28 mouse cellular contexts compared by ENCODE assay signal in genomic region chr2:167568112-167568511, GRCm38 (mm10). TPM values are rescaled to one million over a fixed set of nuclear protein-coding genes. Genes with fewer than 3 reads are reported as not detected.
A peak's percentile ranks its signal among the peaks of the same experiment; 100 is the strongest.
DNase-seq lines count a peak whose midpoint lies in the region; ATAC-seq and TF ChIP-seq lines count a peak whose summit lies in the region.
"Had no signal": no experiment of that assay in that cellular context is flagged by ENCODE, and none has a peak within 500 bp of the region (broad histone marks: within the 10 kb centered on the region; RNA-seq: fewer than 3 reads in every experiment).

No protein-coding gene starts in this region.

- ATAC-seq in hindbrain, embryonic 11.5 days (ENCODE audit: low FRiP score) = no peak
- ATAC-seq in lung, embryonic 14.5 days (ENCODE audit: insufficient read depth) = no peak
- ATAC-seq in embryonic facial prominence, embryonic 12.5 days (ENCODE audit: insufficient number of reproducible peaks, insufficient read depth, low FRiP score, low TSS enrichment) = no peak
- ATAC-seq in limb, embryonic 12.5 days (ENCODE audit: insufficient number of reproducible peaks, insufficient read depth, low FRiP score, low TSS enrichment, low read depth) = no peak
- no peak for ATAC-seq in liver, postnatal 0 days
- ATAC-seq: CD4-positive, CD25-positive, alpha-beta regulatory T cell, adult 4 months; forebrain, embryonic 13.5 days; hindbrain, postnatal 0 days; liver, embryonic 12.5 days had no signal

- H3K4me3 ChIP-seq in hindbrain, embryonic 10.5 days = no peak overlapping the region
- H3K4me3 ChIP-seq in hindbrain, embryonic 11.5 days (ENCODE audit: low read depth, low read length) = no peak overlapping the region
- no peak overlapping the region for H3K4me3 ChIP-seq in lung, embryonic 14.5 days (ENCODE audit: low read depth, low read length)
- no peak overlapping the region for H3K4me3 ChIP-seq in embryonic facial prominence, embryonic 12.5 days
- H3K4me3 ChIP-seq in limb, embryonic 12.5 days (replicated peaks) = no peak overlapping the region
- H3K4me3 ChIP-seq in liver, postnatal 0 days (ENCODE audit: low read depth, low read length) = no peak overlapping the region
- H3K4me3 ChIP-seq: forebrain, embryonic 13.5 days; heart, embryonic 12.5 days; hindbrain, embryonic 12.5 days; layer of hippocampus, adult 2 months; liver, embryonic 12.5 days had no signal

- H3K9ac ChIP-seq in hindbrain, embryonic 11.5 days (ENCODE audit: low read depth, low read length) = no peak overlapping the region
- H3K9ac ChIP-seq in lung, embryonic 14.5 days = no peak overlapping the region
- H3K9ac ChIP-seq in embryonic facial prominence, embryonic 12.5 days = no peak overlapping the region
- no peak overlapping the region for H3K9ac ChIP-seq in limb, embryonic 12.5 days (replicated peaks)
- H3K9ac ChIP-seq in liver, postnatal 0 days (replicated peaks) = no peak overlapping the region
- H3K9ac ChIP-seq: forebrain, embryonic 13.5 days; heart, embryonic 12.5 days; hindbrain, embryonic 12.5 days; liver, embryonic 12.5 days had no signal

- no peaks in the 10 kb centered on the region for H3K36me3 ChIP-seq in hindbrain, embryonic 10.5 days
- no peaks in the 10 kb centered on the region for H3K36me3 ChIP-seq in hindbrain, embryonic 11.5 days (ENCODE audit: control insufficient read depth, insufficient read depth, low read length)
- no peaks in the 10 kb centered on the region for H3K36me3 ChIP-seq in lung, embryonic 14.5 days (ENCODE audit: insufficient read depth)
- no peaks in the 10 kb centered on the region for H3K36me3 ChIP-seq in embryonic facial prominence, embryonic 12.5 days
- H3K36me3 ChIP-seq in limb, embryonic 12.5 days = no peaks in the 10 kb centered on the region
- no peaks in the 10 kb centered on the region for H3K36me3 ChIP-seq in liver, postnatal 0 days (replicated peaks; ENCODE audit: insufficient read depth, low read length)
- H3K36me3 ChIP-seq: heart, embryonic 12.5 days; hindbrain, embryonic 12.5 days; liver, embryonic 12.5 days had no signal

- WGBS in hindbrain, embryonic 10.5 days = 83% methylated on average over 9 of the region's 9 CpGs
- 87% methylated on average over 9 of the region's 9 CpGs for WGBS in hindbrain, embryonic 11.5 days
- 76% methylated on average over 9 of the region's 9 CpGs for WGBS in lung, embryonic 14.5 days
- 73% methylated on average over 9 of the region's 9 CpGs for WGBS in embryonic facial prominence, embryonic 12.5 days
- WGBS in limb, embryonic 12.5 days = 82% methylated on average over 9 of the region's 9 CpGs
- 71% methylated on average over 9 of the region's 9 CpGs for whole genome bisulfite sequencing in liver, postnatal 0 days (ENCODE audit: insufficient replicate concordance)

- no peak for TF ChIP-seq CTCF in lung, embryonic 14.5 days (IDR thresholded peaks at IDR 0.05; ENCODE audit: low read depth)
- no peak for TF ChIP-seq CTCF in liver, postnatal 0 days (IDR thresholded peaks at IDR 0.05; ENCODE audit: low read depth)

- peaks cover 5% of the 10 kb centered on the region; the same call in 1 of the 2 replicates for H3K27me3 ChIP-seq in hindbrain, embryonic 10.5 days (ENCODE audit: insufficient read depth, poor library complexity, severe bottlenecking)
- no peaks in the 10 kb centered on the region for H3K27me3 ChIP-seq in hindbrain, embryonic 11.5 days (ENCODE audit: control insufficient read depth, insufficient read depth, low read length)
- H3K27me3 ChIP-seq in lung, embryonic 14.5 days (ENCODE audit: insufficient read depth, low read length) = no peaks in the 10 kb centered on the region
- no peaks in the 10 kb centered on the region for H3K27me3 ChIP-seq in embryonic facial prominence, embryonic 12.5 days
- H3K27me3 ChIP-seq in limb, embryonic 12.5 days = no peaks in the 10 kb centered on the region
- no peaks in the 10 kb centered on the region for H3K27me3 ChIP-seq in liver, postnatal 0 days (ENCODE audit: insufficient read depth, low read length)
- H3K27me3 ChIP-seq: forebrain, embryonic 13.5 days; heart, embryonic 12.5 days had no signal

- TF ChIP-seq EP300 in liver, postnatal 0 days (IDR thresholded peaks at IDR 0.05; ENCODE audit: low read depth) = no peak

- H3K4me1 ChIP-seq in hindbrain, embryonic 10.5 days (replicated peaks) = peaks cover 48% of the 10 kb centered on the region
- peaks cover 7% of the 10 kb centered on the region; the same call in 1 of the 2 replicates for H3K4me1 ChIP-seq in hindbrain, embryonic 11.5 days (replicated peaks; ENCODE audit: control insufficient read depth, insufficient read depth, low read length)
- peaks cover 25% of the 10 kb centered on the region for H3K4me1 ChIP-seq in lung, embryonic 14.5 days (ENCODE audit: insufficient read depth)
- peaks cover 43% of the 10 kb centered on the region for H3K4me1 ChIP-seq in embryonic facial prominence, embryonic 12.5 days
- peaks cover 52% of the 10 kb centered on the region for H3K4me1 ChIP-seq in limb, embryonic 12.5 days (replicated peaks)
- H3K4me1 ChIP-seq in liver, postnatal 0 days (ENCODE audit: insufficient read depth) = peaks cover 7% of the 10 kb centered on the region; the same call in 1 of the 2 replicates

- no peak overlapping the region for H3K4me2 ChIP-seq in hindbrain, embryonic 11.5 days (replicated peaks; ENCODE audit: low read depth, low read length)
- H3K4me2 ChIP-seq in lung, embryonic 14.5 days = no peak overlapping the region
- no peak overlapping the region for H3K4me2 ChIP-seq in embryonic facial prominence, embryonic 12.5 days (replicated peaks)
- H3K4me2 ChIP-seq in limb, embryonic 12.5 days = no peak overlapping the region
- no peak overlapping the region for H3K4me2 ChIP-seq in liver, postnatal 0 days (ENCODE audit: low read depth, low read length)
- H3K4me2 ChIP-seq: forebrain, embryonic 13.5 days; heart, embryonic 12.5 days; hindbrain, embryonic 12.5 days; liver, embryonic 12.5 days had no signal

- H3K9me3 ChIP-seq in hindbrain, embryonic 10.5 days = no peaks in the 10 kb centered on the region
- H3K9me3 ChIP-seq in hindbrain, embryonic 11.5 days (ENCODE audit: control insufficient read depth, low read length) = no peaks in the 10 kb centered on the region
- H3K9me3 ChIP-seq in lung, embryonic 14.5 days (ENCODE audit: low read depth, low read length) = no peaks in the 10 kb centered on the region
- no peaks in the 10 kb centered on the region for H3K9me3 ChIP-seq in embryonic facial prominence, embryonic 12.5 days
- no peaks in the 10 kb centered on the region for H3K9me3 ChIP-seq in limb, embryonic 12.5 days
- H3K9me3 ChIP-seq in liver, postnatal 0 days (ENCODE audit: low read length) = no peaks in the 10 kb centered on the region
- H3K9me3 ChIP-seq: forebrain, embryonic 13.5 days; heart, embryonic 12.5 days; hindbrain, embryonic 12.5 days; liver, embryonic 12.5 days had no signal

- peak overlapping the region; percentile 45; the same call in 1 of the 2 replicates for H3K27ac ChIP-seq in hindbrain, embryonic 10.5 days
- H3K27ac ChIP-seq in hindbrain, embryonic 11.5 days (ENCODE audit: low read depth, low read length) = no peak overlapping the region
- H3K27ac ChIP-seq in lung, embryonic 14.5 days (ENCODE audit: low read depth) = 0 out of 2 replicates have a peak overlapping the region, but pooled peaks have one; percentile 36
- peak overlapping the region; percentile 54 for H3K27ac ChIP-seq in embryonic facial prominence, embryonic 12.5 days
- H3K27ac ChIP-seq in limb, embryonic 12.5 days = peak overlapping the region; percentile 45; the same call in 1 of the 2 replicates
- no peak overlapping the region for H3K27ac ChIP-seq in liver, postnatal 0 days (ENCODE audit: low read depth)
- H3K27ac ChIP-seq: forebrain, embryonic 13.5 days; hindbrain, embryonic 12.5 days; hindbrain, postnatal 0 days; layer of hippocampus, adult 2 months; liver, embryonic 12.5 days; macrophage had no signal

- DNase-seq in hindbrain, embryonic 10.5 days (ENCODE audit: low spot score) = no peak
- DNase-seq in hindbrain, embryonic 11.5 days (ENCODE audit: low spot score) = no peak
- DNase-seq in lung, embryonic 14.5 days = no peak
- no peak for DNase-seq in lung, postnatal 4 days
- no peak for DNase-seq in liver, postnatal 0 days
- DNase-seq: adrenal gland, postnatal 25 days; cerebellum, adult 11-12 months; cerebellum, adult 9-11 months; embryo, embryonic 11 days; gastrocnemius, postnatal 10 days; heart, postnatal 10 days; kidney, adult 11 months; kidney, postnatal 14 days; left cerebral cortex, postnatal 4 days; lung, adult 2 months; midbrain, embryonic 14.5 days; thymus, adult 2 months; thymus, postnatal 36 days had no signal

RNA-seq across cellular contexts. Expression of gene Snai1, which starts 30.1 kb away (rescaled TPM):
- 45.3 and 45.5 TPM in 2 replicates for polyA plus RNA-seq in hindbrain, embryonic 10.5 days (2016; fragmentation: Nextera tagmentation; extraction: Ambion mirVana)
- 27.6 and 29.5 TPM in 2 replicates for polyA plus RNA-seq in hindbrain, embryonic 11.5 days (2014; fragmentation: Nextera tagmentation; extraction: Ambion mirVana)
- polyA plus RNA-seq in lung, embryonic 14.5 days (2014; fragmentation: Nextera tagmentation; extraction: Ambion mirVana) = 152 and 162 TPM in 2 replicates
- 76.3 and 83.4 TPM in 2 replicates for polyA plus RNA-seq in embryonic facial prominence, embryonic 12.5 days (2016; fragmentation: Nextera tagmentation; extraction: Ambion mirVana)
- polyA plus RNA-seq in limb, embryonic 12.5 days (2016; fragmentation: Nextera tagmentation; extraction: Ambion mirVana) = 69.0 and 82.0 TPM in 2 replicates
- 1.6 and 2.3 TPM in 2 replicates for polyA plus RNA-seq in liver, postnatal 0 days (2015; fragmentation: Nextera tagmentation; extraction: Ambion mirVana)
- polyA plus RNA-seq: macrophage had no signal

Comparison
In these comparisons a context has a peak if more than half of its experiments do, and no peak if none do; other contexts are left out.
1. H3K27ac ChIP-seq: peak in hindbrain, embryonic 10.5 days (single experiment), lung, embryonic 14.5 days (single experiment), embryonic facial prominence, embryonic 12.5 days (single experiment) and limb, embryonic 12.5 days (single experiment); none in hindbrain, embryonic 11.5 days (single experiment) and liver, postnatal 0 days (single experiment).